Mouse (Mus musculus) brain, embryonic 14.5 days (tissue): ENCODE measurements around the gene A530064D06Rik.

ENCODE experiments used
- CTCF ChIP-seq: fragments of 200-500 bp; IDR thresholded peaks from 2 replicates; pipeline ENCODE4 v1.5.1; 2012; ENCODE audit warnings: inconsistent platforms, mild to moderate bottlenecking, moderate library complexity, borderline replicate concordance; ENCODE audit not compliant: insufficient read depth, insufficient read length; ENCODE audit errors: extremely low read depth
- POLR2A ChIP-seq: fragments of 200-500 bp; IDR thresholded peaks from 2 replicates; pipeline ENCODE4 v1.6.1; 2012; ENCODE audit warnings: mild to moderate bottlenecking, inconsistent platforms, borderline replicate concordance; ENCODE audit not compliant: poor library complexity, insufficient read depth, insufficient read length, severe bottlenecking; ENCODE audit errors: extremely low read depth

GRCm38 (mm10) chr17:48120456-48120855, 46.6 kb downstream of the A530064D06Rik start:
- TF ChIP-seq CTCF (no peak), POLR2A (no peak)
